Mouse (Mus musculus) neutrophil, adult 59 days (primary cell): ENCODE data around the gene Ciapin1. TPM values are rescaled to one million over a fixed set of nuclear protein-coding genes. Genes with fewer than 3 reads are reported as not detected.

ENCODE experiments used
- total RNA-seq, 2 experiments: library from RNA; stranded (reverse); gene quantifications; 1 replicate in 1 of 2; 2 replicates in 1 of 2; pipeline ENCODE4 v1.2.4; 2023

Gene Ciapin1
- total RNA-seq: 10 to 100 TPM; 36.3 to 51.7 TPM

GRCm38 (mm10) chr8:94837662-94838574 lies at the start of gene Ciapin1, which contains the start of gene Coq9:
Ciapin1 (minus strand) TSS chr8:94838358.
Coq9 (plus strand) TSS chr8:94838321.

GRCm38 (mm10) chr8:94876197-94876730 lies 38.1 kb upstream of the Ciapin1 start, which contains the start of gene Dok4:
Dok4 (minus strand) TSS chr8:94876330.

GRCm38 (mm10) chr8:94857346-94858173 lies 19.4 kb upstream of the Ciapin1 start, which contains the start of gene Polr2c:
Polr2c (plus strand) TSS chr8:94857450.

GRCm38 (mm10) chr8:94810153-94810552 lies 28.0 kb downstream of the Ciapin1 start, which contains the start of gene Ccl17:
Ccl17 (plus strand) TSS chr8:94810453.

GRCm38 (mm10) chr8:94771941-94772670 lies 66.1 kb downstream of the Ciapin1 start, which contains the start of gene Cx3cl1:
Cx3cl1 (plus strand) TSS chr8:94772009.

Other genes with a start within 250 kb of the Ciapin1 start
- 10 to 100 TPM; 25.3 to 26.4 TPM for gene Rspry1, start 236.4 kb downstream of the Ciapin1 start, total RNA-seq
- 10 to 100 TPM; 30.1 to 31.7 TPM for gene Fam192a, start 236.4 kb downstream of the Ciapin1 start, total RNA-seq
- 10 to 100 TPM; 73.3 to 79.2 TPM for gene Arl2bp, start 171.8 kb downstream of the Ciapin1 start, total RNA-seq
- gene Pllp, start 142.1 kb downstream of the Ciapin1 start, total RNA-seq: not detected
- not detected for gene Ccl22, start 92.8 kb downstream of the Ciapin1 start, total RNA-seq
- gene Cx3cl1, start 66.3 kb downstream of the Ciapin1 start, total RNA-seq: not detected
- not detected for gene Ccl17, start 27.9 kb downstream of the Ciapin1 start, total RNA-seq
- 10 to 100 TPM; 21.0 to 27.6 TPM for gene Coq9, start within 50 bp of the Ciapin1 start, total RNA-seq
- gene Polr2c, start 19.1 kb upstream of the Ciapin1 start, total RNA-seq: 10 to 100 TPM; 39.0 to 47.2 TPM
- 1 to 10 TPM in 1 of 2 experiments, under 1 TPM in 1; 0.98 to 1.5 TPM for gene Dok4, start 38.0 kb upstream of the Ciapin1 start, total RNA-seq
- gene Ccdc102a, start 79.7 kb upstream of the Ciapin1 start, total RNA-seq: 1 to 10 TPM; 4.3 to 6.6 TPM
- gene Adgrg5, start 85.3 kb upstream of the Ciapin1 start, total RNA-seq: 10 to 100 TPM; 15.3 to 17.1 TPM
- gene Adgrg1, start 136.4 kb upstream of the Ciapin1 start, total RNA-seq: 10 to 100 TPM; 12.6 to 15.6 TPM
- 100 to 1,000 TPM; 128 to 166 TPM for gene Adgrg3, start 179.3 kb upstream of the Ciapin1 start, total RNA-seq
- under 1 TPM; 0.51 to 0.99 TPM for gene Drc7, start 216.7 kb upstream of the Ciapin1 start, total RNA-seq
- gene Katnb1, start 242.8 kb upstream of the Ciapin1 start, total RNA-seq: 10 to 100 TPM; 11.5 to 14.7 TPM